Mouse (Mus musculus) T-helper 17 cell (primary cell): ENCODE data around the gene Cbs.
"Not testable (repeated sequence)": the region's sequence is repeated elsewhere in the genome, so short reads cannot be mapped to it uniquely, and the experiment has no call there.

Source experiments
- in situ Hi-C, 2 experiments: fragments of 300-600 bp; cut with MboI, MseI; formaldehyde crosslinking; loops; 1 replicate in 1 of 2; 2 replicates in 1 of 2; pipeline ENCODE4 v1.15.1; 2025; ENCODE audit warnings: high pct_unique_total_duplicates in 2 of 2

Gene Cbs

GRCm38 (mm10) chr17:31646199-31647002 lies 9.4 kb upstream of the Cbs start:
- in situ Hi-C loops, result no loop called here

GRCm38 (mm10) chr17:31642913-31643312 lies 5.9 kb upstream of the Cbs start:
- in situ Hi-C loops, result no loop called here

GRCm38 (mm10) chr17:31642331-31642730 lies 5.3 kb upstream of the Cbs start:
- in situ Hi-C loops, result no loop called here

GRCm38 (mm10) chr17:31639651-31640050 lies 2.6 kb upstream of the Cbs start:
- in situ Hi-C loops, result no loop called here

GRCm38 (mm10) chr17:31637866-31638570 lies 980 bp upstream of the Cbs start:
- in situ Hi-C loops, result no loop called here

- in situ Hi-C loops, result no loop called here
These were observed 629 bp downstream of the Cbs start for GRCm38 (mm10) chr17:31636277-31636941.

GRCm38 (mm10) chr17:31635781-31636180 lies 1.3 kb downstream of the Cbs start:
- in situ Hi-C loops, result no loop called here

- in situ Hi-C loops, result loop anchor here in 1 of 2 experiments (5.0 kb wide), 1 partner anchor 58 kb away; no protein-coding TSS in a partner anchor
These were observed 2.1 kb downstream of the Cbs start for GRCm38 (mm10) chr17:31634896-31635295.

- in situ Hi-C loops, result loop anchor here in 1 of 2 experiments (5.0 kb wide), 1 partner anchor 56 kb away; no protein-coding TSS in a partner anchor
These were observed 4.0 kb downstream of the Cbs start for GRCm38 (mm10) chr17:31633007-31633406.

GRCm38 (mm10) chr17:31631081-31631800 lies 5.8 kb downstream of the Cbs start:
- in situ Hi-C loops, result loop anchor here in 1 of 2 experiments (5.0 kb wide), 1 partner anchor 54 kb away; no protein-coding TSS in a partner anchor

- in situ Hi-C loops, result no loop called here
These were observed 9.1 kb downstream of the Cbs start for GRCm38 (mm10) chr17:31627961-31628360.

- in situ Hi-C loops, result no loop called here
These were observed 13.9 kb downstream of the Cbs start for GRCm38 (mm10) chr17:31623101-31623500.

GRCm38 (mm10) chr17:31613086-31613755 lies 23.8 kb downstream of the Cbs start:
- in situ Hi-C loops, result loop anchor here in 1 of 2 experiments (10.0 kb wide), 1 partner anchor 728 kb away; no protein-coding TSS in a partner anchor

- in situ Hi-C loops, result loop anchor here in 1 of 2 experiments (10.0 kb wide), 1 partner anchor 725 kb away; no protein-coding TSS in a partner anchor
These were observed 27.1 kb downstream of the Cbs start for GRCm38 (mm10) chr17:31609895-31610294.

GRCm38 (mm10) chr17:31609173-31609572 lies 27.9 kb downstream of the Cbs start:
- in situ Hi-C loops, result not testable (repeated sequence)

- in situ Hi-C loops, result no loop called here
These were observed 29.6 kb downstream of the Cbs start for GRCm38 (mm10) chr17:31607256-31607951.

- in situ Hi-C loops, result no loop called here
These were observed 30.6 kb downstream of the Cbs start for GRCm38 (mm10) chr17:31606424-31606823.

GRCm38 (mm10) chr17:31598593-31598992 lies 38.4 kb downstream of the Cbs start:
- in situ Hi-C loops, result no loop called here

GRCm38 (mm10) chr17:31597957-31598356 lies 39.1 kb downstream of the Cbs start:
- in situ Hi-C loops, result no loop called here

GRCm38 (mm10) chr17:31595077-31595476 lies 42.0 kb downstream of the Cbs start:
- in situ Hi-C loops, result no loop called here
